Mouse (Mus musculus) gastrocnemius, adult 18-20 months (tissue): ENCODE measurements around the gene Atoh8. TPM values are rescaled to one million over a fixed set of nuclear protein-coding genes. Genes with fewer than 3 reads are reported as not detected.
A peak's percentile ranks its signal among the peaks of the same experiment; 100 is the strongest.

Source experiments
- DNase-seq: peaks from one replicate; pipeline ENCODE4 v3.0.0; 2021; ENCODE audit warnings: low spot score
- long read RNA-seq, 2 experiments: library from polyadenylated mRNA; stranded (forward); transcript quantifications; one replicate each; pipeline ENCODE4 v2.0.0; 2021
- total RNA-seq, 2 experiments: library from RNA; stranded (reverse); gene quantifications; 2 replicates each; pipeline ENCODE4 v1.2.3; 2021

The Atoh8 gene
- total RNA-seq = 1 to 10 TPM; 4.3 to 6.3 TPM
- long read RNA-seq, experiment 1, transcript Atoh8-201 (3 exons, 2,355 nt) = major isoform, 9 of 10 reads
- long read RNA-seq, experiment 1, partial matches to known transcripts = 0 of 10 reads
- long read RNA-seq, experiment 1, other reads (novel, unspliced or antisense) = 1 of 10 reads
- long read RNA-seq, experiment 2, transcript Atoh8-201 (3 exons, 2,355 nt) = major isoform, 5 of 5 reads
- long read RNA-seq, experiment 2, partial matches to known transcripts = 0 of 5 reads
- long read RNA-seq, experiment 2, other reads (novel, unspliced or antisense) = 0 of 5 reads

DNA sequence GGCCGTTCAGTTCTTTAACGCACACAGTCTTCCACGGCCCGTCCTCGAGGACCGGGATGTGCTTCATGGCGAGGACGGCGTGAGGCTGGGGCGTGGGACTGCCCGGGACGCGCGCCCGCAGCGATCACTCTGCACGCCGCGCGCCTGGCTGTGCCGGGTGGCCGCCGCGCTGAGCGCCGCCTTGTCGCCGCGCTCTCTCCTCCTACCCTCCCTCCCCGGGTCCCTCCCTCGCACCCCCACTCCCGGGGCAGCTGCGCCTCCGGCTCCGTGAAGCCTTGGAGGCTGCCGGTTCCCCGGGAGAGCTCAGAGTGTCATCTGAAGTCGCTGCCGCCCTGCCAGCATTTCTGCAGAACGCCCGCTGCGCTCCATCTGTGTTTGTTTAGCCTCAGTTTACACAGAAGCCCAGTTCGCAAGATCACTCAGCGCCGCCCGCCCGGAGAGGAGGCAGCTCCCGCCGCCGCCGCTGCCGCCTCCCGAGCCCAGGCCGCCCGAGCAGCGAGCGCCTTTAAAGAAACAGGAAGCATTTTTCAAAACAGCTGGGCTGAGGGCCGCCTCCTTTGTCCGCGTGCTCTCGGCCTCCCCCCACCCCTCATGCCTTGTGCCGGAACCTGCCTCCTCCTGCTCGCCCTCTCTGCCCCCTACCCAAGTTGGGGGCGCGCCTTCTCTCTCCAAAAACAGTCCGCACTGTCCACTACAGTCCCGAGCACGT is at the start of gene Atoh8:
TSS of gene Atoh8 (minus strand) at position 480 of the 709 bp plus-strand sequence.
- DNase-seq = peak; percentile 60

DNA sequence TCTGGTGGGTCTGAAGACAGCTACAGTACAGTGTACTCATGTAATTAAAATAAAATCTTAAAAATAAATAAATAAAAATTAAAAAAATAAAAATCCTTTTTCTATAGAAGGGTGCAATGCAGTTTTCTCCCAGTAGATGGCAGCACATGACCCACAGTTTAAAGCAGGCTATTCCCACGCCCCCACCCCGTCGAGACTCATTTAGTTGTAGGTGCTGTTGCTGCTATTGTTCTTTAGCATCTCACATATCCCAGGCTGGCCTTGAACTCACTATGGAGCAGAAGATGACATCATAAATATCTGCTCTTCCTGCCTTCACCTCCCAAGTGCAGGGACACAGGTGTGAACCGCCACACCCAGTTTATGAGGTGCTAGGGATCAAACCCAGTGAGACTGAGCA is 48.5 kb upstream of the Atoh8 start:
- DNase-seq = peak; percentile 38

DNA sequence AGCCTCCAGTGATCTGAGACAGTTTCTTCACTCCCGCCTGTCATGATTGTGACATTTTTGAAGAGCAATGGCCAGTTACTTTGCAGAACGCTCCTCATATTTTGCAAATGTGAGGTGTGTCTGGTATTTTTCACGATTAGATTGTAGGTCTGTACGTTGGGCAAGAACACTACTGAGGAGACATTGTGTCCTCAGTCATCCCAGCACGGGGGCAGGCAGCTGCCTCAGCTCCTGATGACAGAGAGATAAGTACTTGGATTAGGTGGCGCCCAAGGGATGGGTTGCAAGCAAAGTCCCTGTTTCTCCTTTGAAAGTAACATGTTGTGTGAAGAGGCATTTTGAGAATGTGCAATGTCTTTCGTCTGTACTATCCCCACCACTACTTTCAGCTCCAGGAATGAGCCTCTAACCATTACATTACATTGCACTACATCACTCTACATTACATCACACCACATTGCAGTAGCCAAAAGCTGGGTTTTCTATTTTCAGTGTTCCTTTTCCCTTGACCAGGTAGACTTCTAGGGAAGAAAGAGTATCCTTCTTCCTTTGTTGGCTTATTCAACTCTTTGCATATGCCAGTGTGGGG is 45.1 kb upstream of the Atoh8 start:
- DNase-seq = no peak

DNA sequence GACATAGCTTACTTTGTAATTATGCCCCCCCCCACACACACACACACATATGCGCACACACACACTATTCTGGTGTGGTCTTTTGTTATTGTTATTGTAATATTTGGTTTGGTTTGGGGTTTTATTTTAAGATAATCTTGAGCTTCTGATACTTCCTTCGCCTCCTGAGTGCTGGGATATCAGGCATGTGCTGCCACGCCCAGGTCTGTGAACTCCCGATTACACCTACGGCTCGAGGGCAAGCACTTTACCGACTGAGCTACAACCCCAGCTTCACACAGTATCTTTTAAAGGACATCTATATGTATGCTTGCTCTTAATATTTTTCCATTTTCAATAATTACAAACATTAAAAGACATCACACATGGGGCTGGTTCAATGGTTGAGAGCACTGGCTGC is 44.1 kb upstream of the Atoh8 start:
- DNase-seq = no peak

GRCm38 (mm10) chr6:72278835-72279234 is 43.5 kb upstream of the Atoh8 start:
- DNase-seq = no peak

DNA sequence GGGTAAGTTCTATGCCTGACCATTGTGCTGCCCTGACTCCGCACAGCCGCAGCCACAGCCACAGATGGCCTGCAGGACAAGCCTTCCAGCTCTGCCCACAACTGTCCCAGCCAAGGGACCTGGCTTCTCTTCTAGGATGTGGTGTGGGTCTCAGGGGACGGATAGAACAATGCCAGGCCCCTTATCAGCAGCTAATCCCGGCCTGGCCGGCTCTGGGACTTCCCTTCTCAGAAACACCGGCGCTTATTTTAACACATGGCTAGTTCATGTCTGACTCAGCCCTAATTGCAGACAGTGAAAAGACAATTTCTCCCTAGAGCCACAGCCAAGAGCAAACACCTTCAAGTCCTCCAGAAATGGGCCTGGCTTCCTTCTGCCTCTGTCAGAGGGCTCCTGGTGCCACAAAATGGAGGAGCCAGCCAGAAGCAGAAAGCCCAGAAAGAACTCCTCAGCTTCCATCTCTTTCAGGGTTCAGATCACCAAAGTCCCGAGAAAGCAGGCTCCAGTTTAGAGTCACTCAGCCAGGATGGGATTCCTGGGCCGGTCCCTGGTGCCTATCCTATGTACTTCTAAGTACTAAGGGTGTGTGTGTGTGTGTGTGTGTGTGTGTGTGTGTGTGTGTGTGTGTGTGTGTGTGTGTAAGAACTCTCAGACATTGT is 42.3 kb upstream of the Atoh8 start:
- DNase-seq = no peak

DNA sequence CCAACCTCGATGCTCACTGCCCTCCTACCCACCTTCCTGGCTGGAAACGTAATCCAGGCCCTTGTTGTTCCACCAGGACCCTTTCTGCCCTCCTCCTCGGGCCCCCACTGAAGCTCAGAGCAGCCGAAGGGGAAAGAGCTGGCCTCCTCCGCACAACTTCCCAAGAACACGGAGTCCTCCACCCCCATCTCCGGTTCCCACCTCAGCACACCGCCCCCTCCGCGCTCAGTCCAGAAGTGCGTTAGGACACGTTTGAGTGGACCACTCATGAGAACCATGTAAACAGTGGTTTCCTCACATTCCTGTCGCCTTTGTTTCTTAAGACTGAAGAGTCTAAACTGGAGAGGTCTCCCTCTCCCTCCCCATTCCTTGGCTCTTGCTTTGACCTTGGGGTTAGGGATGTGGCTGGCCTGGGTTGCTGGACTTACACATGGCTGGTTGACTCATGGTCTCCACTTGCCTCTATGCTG is 41.6 kb upstream of the Atoh8 start:
- DNase-seq = no peak

- no peak for DNase-seq
Measured at GRCm38 (mm10) chr6:72276141-72276540, 40.8 kb upstream of the Atoh8 start.

- no peak for DNase-seq
Measured at GRCm38 (mm10) chr6:72275527-72275926, 40.1 kb upstream of the Atoh8 start.

DNA sequence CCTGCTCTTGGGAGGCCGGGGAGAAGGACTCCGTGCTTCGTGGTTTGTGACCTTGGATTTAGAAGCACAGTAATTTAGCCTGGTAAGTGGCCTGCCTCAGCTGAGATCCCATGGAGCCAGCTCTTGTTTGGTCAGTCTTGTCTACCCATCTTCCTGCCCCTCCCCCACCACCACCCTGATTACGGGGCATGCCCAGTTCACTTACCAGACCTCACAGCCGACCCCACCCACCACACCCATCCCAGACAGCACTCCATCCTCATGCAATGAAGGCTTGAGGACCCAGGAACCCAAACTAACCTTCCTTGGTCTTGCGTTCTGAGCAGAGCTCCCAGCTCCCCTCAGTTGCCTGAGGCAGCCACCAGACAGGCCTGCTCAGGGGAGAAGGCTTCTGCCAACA is 37.8 kb upstream of the Atoh8 start:
- no peak for DNase-seq

DNA sequence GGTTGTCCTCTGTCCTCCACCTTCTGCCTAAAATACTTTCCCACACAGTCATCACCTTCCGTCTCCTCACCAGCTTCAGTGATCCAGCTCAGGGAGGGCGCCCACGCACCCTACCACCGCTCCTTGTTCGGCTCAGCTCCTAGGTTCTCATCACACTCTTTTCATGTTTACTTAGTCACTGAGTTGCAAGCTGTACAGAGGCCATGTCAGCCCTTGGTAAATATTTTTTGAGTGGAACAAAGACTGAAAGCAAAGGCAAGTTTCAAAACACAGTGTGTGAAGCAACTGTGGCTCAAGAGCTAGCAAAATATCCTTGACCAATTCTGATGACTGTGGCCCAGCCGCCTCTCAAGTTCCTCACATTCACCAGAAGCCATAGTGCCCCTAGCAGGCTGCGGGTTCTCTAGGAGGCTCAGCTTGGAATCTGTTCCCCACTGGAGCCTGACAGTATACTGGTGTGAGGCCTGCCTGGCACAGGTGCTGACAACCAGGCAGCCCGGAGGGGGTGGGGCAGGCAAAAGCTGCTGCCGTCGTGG is 36.9 kb upstream of the Atoh8 start:
- DNase-seq = no peak

DNA sequence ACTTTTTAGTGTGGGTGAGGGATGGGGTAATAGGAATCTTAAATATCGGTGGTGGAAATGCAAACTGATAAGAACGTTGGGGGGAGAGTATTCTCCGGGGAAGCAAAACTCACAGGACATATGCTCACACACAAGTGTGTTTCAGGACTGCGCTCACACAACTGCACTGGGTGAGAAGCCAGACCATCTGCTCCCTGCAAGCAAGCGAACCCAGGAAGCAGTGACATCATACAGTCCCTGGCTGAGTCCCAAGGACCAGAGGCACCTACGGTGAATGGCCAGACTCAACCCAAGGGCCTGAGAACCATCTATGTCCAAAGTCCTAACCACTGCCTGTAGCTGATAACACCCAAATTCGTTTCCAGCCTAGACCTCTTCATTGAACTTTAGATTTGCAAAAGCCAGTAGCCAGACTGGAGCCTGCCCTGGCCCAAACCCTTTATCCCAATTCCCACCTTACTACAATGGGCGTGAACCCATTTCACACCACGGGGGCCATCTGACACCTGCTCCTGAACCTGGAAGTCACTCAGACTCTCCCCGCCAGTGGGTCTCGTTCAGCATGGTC is 35.7 kb upstream of the Atoh8 start:
- DNase-seq = no peak

DNA sequence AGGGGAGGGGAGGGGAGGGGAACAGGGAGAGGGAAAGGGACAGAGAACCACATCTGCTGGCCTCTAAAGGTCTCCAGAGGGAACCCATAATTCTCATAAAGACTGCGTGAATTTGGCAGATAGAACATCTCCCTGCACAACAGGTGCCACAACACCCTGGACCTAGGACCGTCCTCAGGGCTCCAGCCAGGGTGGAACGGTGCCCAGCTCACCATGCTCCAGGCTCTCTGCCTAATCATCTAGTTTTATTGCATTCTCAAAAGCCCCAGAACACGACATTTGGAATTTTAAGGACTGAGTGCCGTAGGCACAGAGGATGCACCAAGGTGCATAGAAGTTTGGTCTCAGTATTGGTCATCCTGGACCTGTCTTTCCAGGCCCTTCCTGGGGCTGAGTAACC is 34.9 kb upstream of the Atoh8 start:
- no peak for DNase-seq

DNA sequence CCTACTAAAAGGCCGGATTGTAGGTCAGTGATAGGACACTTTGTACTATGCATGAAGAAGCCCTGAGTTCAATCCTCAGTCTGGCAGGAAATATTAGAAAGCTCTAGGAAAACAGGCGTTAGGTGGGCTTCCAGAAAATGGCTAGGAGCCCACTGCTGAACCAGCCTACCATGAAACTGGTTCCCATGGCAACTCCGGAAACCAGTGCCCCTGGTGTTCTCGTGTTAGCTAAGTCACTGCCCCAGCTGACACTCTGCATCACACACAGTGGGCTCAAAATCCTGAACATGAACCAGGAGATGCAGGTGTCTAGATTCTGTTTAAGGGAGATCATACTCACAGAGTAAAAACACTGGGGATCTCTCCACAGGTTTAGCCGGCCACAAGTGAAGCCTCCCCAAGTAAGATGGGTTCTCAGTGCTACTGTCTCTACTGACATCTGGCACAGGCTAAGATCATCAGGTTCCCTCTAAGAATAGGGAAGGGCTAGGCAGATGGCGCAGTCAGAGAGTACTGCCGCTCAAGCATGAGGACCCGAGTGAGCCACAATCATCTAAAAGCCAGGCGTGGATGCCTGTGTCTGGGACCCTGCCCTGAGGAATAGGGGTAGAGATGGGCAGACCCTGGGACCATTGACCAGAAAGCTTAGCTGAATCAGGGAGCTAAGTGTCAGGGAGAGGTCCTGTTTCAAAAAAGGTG is 32.9 kb upstream of the Atoh8 start:
- DNase-seq = no peak

DNA sequence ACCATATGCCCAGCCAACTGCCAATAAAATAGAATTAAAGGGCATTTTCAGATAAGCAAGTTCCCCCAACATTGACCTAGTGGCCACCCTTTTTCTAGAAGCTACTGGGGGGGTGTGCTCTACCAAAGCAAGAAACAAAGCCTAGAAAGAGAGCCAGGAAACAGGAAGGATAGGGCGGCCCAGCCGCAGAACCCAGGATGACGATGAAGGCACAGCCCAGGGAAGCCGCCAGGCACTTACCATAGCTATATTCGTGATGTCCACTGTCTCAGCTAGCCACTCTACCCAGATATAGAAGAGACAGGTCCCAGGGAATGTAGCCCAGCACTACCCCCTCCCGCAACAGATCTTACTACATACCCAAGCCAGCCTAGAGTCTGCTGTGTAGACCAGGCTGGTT is 30.3 kb upstream of the Atoh8 start:
- no peak for DNase-seq

DNA sequence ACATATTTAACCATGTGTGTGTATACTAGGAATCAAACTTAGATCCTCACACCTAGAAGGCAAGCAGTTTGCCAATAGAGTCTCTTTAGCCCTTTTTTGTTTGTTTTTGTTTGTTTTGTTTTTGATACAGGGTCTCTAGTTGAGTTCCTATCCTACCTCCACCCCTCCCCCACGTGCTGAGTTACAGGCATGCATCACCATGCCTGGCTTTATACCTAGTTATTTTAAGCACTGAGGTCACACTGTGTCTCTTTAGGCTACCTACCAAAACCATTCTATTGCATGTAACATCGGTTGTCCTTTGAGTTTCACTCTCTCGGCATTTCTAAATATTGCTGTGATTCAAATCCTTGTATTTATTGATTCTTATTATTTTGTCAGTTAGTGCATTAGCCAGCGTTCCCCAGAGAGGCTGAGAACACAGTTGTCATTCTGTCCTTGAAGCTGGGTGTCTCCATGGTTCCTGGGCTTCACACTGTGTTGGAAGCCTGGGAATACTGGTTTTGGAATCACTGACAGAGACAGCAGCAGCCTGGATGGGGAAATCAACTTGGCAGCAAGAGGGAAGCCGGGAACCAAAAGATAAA is 28.4 kb upstream of the Atoh8 start:
- DNase-seq = peak; percentile 49

DNA sequence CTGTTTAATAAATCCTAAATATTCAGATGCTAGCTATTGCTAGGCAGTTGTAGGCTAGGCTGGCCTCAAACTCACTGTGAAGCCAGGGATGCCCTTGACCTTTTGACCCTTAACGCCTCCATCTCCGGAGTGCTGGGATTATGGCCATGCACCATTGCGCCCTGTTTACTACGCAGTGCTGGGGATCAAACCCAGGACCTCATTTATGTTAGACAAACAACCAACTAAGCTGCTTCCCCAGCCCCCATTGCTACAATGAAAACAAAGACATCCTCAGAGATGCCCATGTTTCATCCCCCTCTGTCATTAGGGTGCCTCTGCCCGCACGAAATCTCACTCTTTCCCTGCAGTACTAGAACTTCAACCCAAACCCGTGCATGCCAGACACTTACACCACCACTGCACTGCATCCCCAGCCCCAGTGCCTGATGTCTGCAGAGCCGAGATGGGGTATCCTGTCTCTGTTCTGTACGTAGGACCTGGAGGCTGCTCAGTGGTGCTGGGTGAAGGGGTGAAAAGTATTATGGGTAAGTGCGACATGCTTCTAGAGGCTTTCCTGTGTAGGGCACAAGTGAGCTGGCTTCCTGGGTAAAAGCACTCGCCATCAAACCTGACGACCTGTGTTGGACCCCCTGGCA is 26.4 kb upstream of the Atoh8 start:
- no peak for DNase-seq

- DNase-seq = peak; percentile 93
Measured at GRCm38 (mm10) chr6:72260981-72261682, 25.8 kb upstream of the Atoh8 start.

DNA sequence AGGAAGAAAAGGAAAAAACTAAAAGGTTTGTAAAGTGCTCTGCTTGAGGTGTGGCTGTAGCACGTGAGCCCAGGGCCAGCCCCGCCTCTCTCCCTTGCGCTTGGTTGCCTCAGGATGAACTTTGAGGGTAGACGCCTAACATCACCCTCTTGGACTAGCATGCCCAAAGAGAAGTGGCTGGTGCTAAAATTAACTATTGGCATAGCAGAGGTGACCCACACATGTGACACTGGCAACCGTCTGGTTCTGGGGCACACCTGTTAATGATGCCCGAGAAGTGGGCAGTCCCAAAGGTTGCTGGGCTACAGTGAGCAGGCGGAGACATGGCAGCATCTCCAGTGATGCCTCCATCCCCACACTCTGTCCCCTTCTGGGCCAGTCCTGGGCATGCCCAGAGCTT is 24.1 kb upstream of the Atoh8 start:
- DNase-seq = peak; percentile 85
